Mouse (Mus musculus): ENCODE measurements around the gene Hoxc13. TPM values are rescaled to one million over a fixed set of nuclear protein-coding genes. Genes with fewer than 3 reads are reported as not detected.

Hoxc13 gene
- polyA plus RNA-seq, 1 experiment from 2014 or later, result not detected

DNA sequence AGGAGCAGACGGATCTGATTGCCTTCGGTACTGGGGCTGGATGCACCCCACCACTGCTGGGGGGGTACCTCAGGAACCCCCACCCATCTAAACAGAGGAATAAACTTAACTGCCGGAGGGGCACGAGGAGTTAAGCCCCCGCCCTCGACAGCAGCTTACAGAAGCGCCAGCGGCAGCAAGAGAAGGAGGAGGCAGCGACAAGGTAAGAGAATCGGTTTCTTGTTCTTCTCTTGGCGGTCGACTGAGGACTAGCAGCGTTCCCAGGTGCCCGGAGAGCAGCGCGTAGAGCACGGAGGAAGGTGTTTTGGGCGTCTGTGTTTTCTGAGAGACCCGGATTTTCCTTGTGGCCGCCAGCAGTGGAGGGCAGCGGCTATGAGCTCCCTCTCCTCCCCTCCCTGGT, 51.4 kb downstream of the Hoxc13 start:
- ATAC-seq (ENCODE audit: insufficient number of reproducible peaks, insufficient read depth, low FRiP score, low read depth), result no peak
- no peaks in the 10 kb centered on the region for H3K4me1 ChIP-seq (ENCODE audit: control insufficient read depth, insufficient read depth, low read length)
- no peak overlapping the region for H3K4me3 ChIP-seq (ENCODE audit: low read depth, low read length)
- WGBS, result 1% methylated on average over 21 of the region's 21 CpGs
- no peaks in the 10 kb centered on the region for H3K36me3 ChIP-seq (ENCODE audit: control insufficient read depth, insufficient read depth, low read length)
- no peaks in the 10 kb centered on the region for H3K9me3 ChIP-seq (ENCODE audit: control insufficient read depth, low read depth, low read length)
- H3K27me3 ChIP-seq (ENCODE audit: control insufficient read depth, insufficient read depth, low read length), result peaks cover 83% of the 10 kb centered on the region
- no peak overlapping the region for H3K27ac ChIP-seq (ENCODE audit: low read length)
- no peak overlapping the region for H3K4me2 ChIP-seq (replicated peaks; ENCODE audit: low read depth, low read length)
- H3K9ac ChIP-seq (replicated peaks; ENCODE audit: low read depth, low read length), result no peak overlapping the region

DNA sequence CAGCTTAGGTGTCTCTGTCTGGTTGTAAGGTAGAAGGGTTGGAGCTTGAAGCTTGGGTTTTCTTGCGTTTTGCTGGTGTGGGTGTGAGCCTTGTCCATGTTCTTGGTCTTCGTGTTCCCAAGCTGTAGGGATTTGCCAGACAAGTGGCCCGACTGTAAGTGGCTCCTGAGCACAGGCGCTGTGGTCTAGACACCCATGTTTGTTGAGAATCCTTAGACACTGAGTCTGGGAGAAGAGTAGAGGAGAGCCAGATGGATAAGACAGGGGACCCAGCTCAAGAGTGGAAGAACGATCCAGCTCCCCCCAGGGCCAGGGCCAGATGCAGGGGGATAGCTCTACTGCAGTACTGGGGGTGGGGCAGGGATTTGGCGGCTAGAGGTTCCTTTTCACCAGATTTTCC, 51.9 kb downstream of the Hoxc13 start:
- Histone ChIP-seq H3K9me3 (ENCODE audit: control insufficient read depth, low read depth, low read length) (no peaks in the 10 kb centered on the region), H3K9ac (replicated peaks; ENCODE audit: low read depth, low read length) (no peak overlapping the region), H3K4me2 (replicated peaks; ENCODE audit: low read depth, low read length) (no peak overlapping the region), H3K36me3 (ENCODE audit: control insufficient read depth, insufficient read depth, low read length) (no peaks in the 10 kb centered on the region), H3K27ac (ENCODE audit: low read length) (no peak overlapping the region), H3K27me3 (ENCODE audit: control insufficient read depth, insufficient read depth, low read length) (peaks cover 83% of the 10 kb centered on the region), H3K4me1 (ENCODE audit: control insufficient read depth, insufficient read depth, low read length) (no peaks in the 10 kb centered on the region), H3K4me3 (ENCODE audit: low read depth, low read length) (no peak overlapping the region)
- 4% methylated on average over 6 of the region's 6 CpGs for WGBS
- no peak for ATAC-seq (ENCODE audit: insufficient number of reproducible peaks, insufficient read depth, low FRiP score, low read depth)

DNA sequence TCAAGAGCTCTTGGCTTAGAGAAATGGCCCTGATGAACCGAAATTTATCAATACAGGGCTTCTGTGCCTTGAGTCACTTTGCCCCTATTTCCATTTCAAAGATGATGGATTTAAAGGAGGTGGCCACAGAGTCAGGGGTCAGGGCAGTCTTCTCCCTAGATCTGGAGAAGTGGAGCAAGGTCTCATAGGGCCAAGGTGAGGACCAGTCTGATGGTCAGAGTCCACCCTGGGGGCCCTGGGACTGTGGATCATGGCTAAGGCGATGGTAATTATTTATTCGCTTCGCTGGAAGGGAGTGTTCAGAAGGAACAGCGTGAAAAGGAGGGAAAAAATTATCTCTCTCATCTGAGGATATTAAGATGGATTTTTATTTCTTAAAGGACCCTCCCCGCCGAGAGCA, 54.1 kb downstream of the Hoxc13 start:
- H3K9ac ChIP-seq (replicated peaks; ENCODE audit: low read depth, low read length), result no peak overlapping the region
- no peaks in the 10 kb centered on the region for H3K4me1 ChIP-seq (ENCODE audit: control insufficient read depth, insufficient read depth, low read length)
- no peak overlapping the region for H3K27ac ChIP-seq (ENCODE audit: low read length)
- H3K27me3 ChIP-seq (ENCODE audit: control insufficient read depth, insufficient read depth, low read length), result peaks cover 85% of the 10 kb centered on the region
- no peak overlapping the region for H3K4me3 ChIP-seq (ENCODE audit: low read depth, low read length)
- no peak overlapping the region for H3K4me2 ChIP-seq (replicated peaks; ENCODE audit: low read depth, low read length)
- 5% methylated on average over 7 of the region's 7 CpGs for WGBS
- ATAC-seq (ENCODE audit: insufficient number of reproducible peaks, insufficient read depth, low FRiP score, low read depth), result no peak
- no peaks in the 10 kb centered on the region for H3K36me3 ChIP-seq (ENCODE audit: control insufficient read depth, insufficient read depth, low read length)
- no peaks in the 10 kb centered on the region for H3K9me3 ChIP-seq (ENCODE audit: control insufficient read depth, low read depth, low read length)

DNA sequence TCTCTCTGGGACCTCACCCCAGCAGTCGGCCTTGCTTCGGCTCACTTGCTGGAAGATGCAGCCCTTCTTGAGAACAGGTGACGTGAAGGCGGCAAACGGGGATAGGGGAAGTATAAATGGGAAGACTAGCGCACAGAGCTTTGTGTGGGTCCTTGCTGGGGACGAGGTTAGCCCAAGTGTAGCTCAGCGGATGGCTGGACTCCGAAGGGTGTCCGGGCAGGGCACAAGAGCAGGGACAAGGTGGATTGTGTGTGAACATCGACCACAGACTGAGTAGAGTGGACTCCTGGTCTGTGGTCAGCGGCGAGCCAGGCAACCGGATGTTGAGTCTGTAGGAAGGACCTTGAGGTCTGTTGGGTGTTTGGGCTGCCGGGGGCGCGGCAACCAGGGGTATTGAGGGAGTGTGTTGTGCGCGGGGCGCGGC, 54.8 kb downstream of the Hoxc13 start:
- Histone ChIP-seq H3K9me3 (ENCODE audit: control insufficient read depth, low read depth, low read length) (no peaks in the 10 kb centered on the region), H3K4me1 (ENCODE audit: control insufficient read depth, insufficient read depth, low read length) (no peaks in the 10 kb centered on the region), H3K9ac (replicated peaks; ENCODE audit: low read depth, low read length) (no peak overlapping the region), H3K27me3 (ENCODE audit: control insufficient read depth, insufficient read depth, low read length) (peaks cover 85% of the 10 kb centered on the region), H3K36me3 (ENCODE audit: control insufficient read depth, insufficient read depth, low read length) (no peaks in the 10 kb centered on the region), H3K4me3 (ENCODE audit: low read depth, low read length) (no peak overlapping the region), H3K4me2 (replicated peaks; ENCODE audit: low read depth, low read length) (no peak overlapping the region), H3K27ac (ENCODE audit: low read length) (no peak overlapping the region)
- WGBS, result 1% methylated on average over 21 of the region's 21 CpGs
- no peak for ATAC-seq (ENCODE audit: insufficient number of reproducible peaks, insufficient read depth, low FRiP score, low read depth)

DNA sequence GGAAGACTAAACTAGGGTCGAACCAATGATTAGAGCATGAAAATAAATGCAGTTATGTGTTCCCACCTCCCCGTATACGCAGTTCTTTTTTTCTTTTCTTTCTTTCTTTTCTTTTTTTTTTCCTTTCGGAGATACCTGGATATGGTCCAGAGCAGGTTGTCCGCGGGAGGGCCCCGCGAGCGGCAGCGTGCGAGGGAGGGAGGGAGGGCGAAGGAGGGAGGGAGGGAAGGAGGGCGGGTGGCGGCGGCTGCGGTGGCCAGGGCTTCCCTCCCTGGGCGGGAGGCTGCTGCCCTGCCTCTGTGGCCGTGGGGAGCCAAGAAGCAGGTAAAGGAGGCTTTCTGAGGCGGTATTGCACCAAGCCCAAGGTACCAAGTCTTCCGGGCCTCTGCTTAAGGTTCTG, 55.3 kb downstream of the Hoxc13 start, which contains the start of gene Hoxc9:
Gene Hoxc9, plus strand, starts transcription at position 269 of the 400 bp plus-strand sequence.
- Histone ChIP-seq H3K4me1 (ENCODE audit: control insufficient read depth, insufficient read depth, low read length) (no peaks in the 10 kb centered on the region), H3K27me3 (ENCODE audit: control insufficient read depth, insufficient read depth, low read length) (peaks cover 86% of the 10 kb centered on the region), H3K4me3 (ENCODE audit: low read depth, low read length) (no peak within 1 kb of the TSS; the same call in 1 of the 2 replicates), H3K36me3 (ENCODE audit: control insufficient read depth, insufficient read depth, low read length) (no peaks in the 10 kb centered on the region), H3K4me2 (replicated peaks; ENCODE audit: low read depth, low read length) (no peak within 1 kb of the TSS), H3K27ac (ENCODE audit: low read length) (no peak within 1 kb of the TSS), H3K9me3 (ENCODE audit: control insufficient read depth, low read depth, low read length) (no peaks in the 10 kb centered on the region), H3K9ac (replicated peaks; ENCODE audit: low read depth, low read length) (no peak within 1 kb of the TSS)
- no peak for ATAC-seq (ENCODE audit: insufficient number of reproducible peaks, insufficient read depth, low FRiP score, low read depth)
- WGBS, result 2% methylated on average over 12 of the region's 20 CpGs

DNA sequence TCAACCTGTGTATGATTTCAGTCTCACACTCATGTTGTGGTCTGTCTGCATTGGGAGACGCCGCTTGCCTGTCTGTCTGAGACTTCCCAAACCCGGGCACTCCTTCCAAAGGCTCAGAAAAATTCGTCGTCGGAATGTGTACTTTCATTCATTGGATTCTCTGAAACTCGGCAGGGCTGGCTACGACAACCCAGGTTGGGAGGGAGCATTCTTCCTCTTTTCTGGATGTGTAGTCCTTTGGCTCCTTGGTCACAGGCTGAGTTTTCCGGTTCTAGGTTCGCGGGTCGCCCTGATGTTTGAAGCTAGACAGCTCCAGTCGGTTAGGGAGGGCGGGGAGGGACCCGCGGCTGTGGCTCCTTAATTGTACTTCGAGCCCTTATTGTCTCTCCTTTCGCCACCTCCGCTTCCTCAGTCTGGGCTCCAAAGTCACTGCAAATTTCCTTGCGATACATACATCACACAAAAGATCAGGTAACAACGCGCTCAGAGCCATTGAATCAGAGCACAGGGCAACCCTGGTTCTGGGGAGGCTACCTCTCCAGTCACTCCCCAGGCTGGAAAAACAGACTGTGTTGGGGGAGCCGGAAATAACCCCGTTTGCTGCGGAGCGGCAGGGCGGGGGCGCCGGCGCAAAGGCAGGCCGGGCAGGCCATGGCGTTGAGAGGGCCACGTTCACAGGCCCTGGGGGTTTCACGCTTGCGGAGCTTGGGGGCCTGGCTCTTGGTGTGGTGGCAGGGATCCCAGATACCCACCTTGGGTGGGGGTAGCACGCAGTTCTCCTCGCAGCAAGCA, 55.9 kb downstream of the Hoxc13 start:
- Histone ChIP-seq H3K9ac (replicated peaks; ENCODE audit: low read depth, low read length) (no peak overlapping the region), H3K9me3 (ENCODE audit: control insufficient read depth, low read depth, low read length) (no peaks in the 10 kb centered on the region), H3K27me3 (ENCODE audit: control insufficient read depth, insufficient read depth, low read length) (peaks cover 84% of the 10 kb centered on the region), H3K27ac (ENCODE audit: low read length) (no peak overlapping the region), H3K4me1 (ENCODE audit: control insufficient read depth, insufficient read depth, low read length) (0 out of 2 replicates have a peak, but pooled peaks cover 2% of the 10 kb centered on the region), H3K36me3 (ENCODE audit: control insufficient read depth, insufficient read depth, low read length) (no peaks in the 10 kb centered on the region), H3K4me3 (ENCODE audit: low read depth, low read length) (no peak overlapping the region; the same call in 1 of the 2 replicates), H3K4me2 (replicated peaks; ENCODE audit: low read depth, low read length) (no peak overlapping the region)
- 1% methylated on average over 37 of the region's 37 CpGs for WGBS
- ATAC-seq (ENCODE audit: insufficient number of reproducible peaks, insufficient read depth, low FRiP score, low read depth), result no peak

DNA sequence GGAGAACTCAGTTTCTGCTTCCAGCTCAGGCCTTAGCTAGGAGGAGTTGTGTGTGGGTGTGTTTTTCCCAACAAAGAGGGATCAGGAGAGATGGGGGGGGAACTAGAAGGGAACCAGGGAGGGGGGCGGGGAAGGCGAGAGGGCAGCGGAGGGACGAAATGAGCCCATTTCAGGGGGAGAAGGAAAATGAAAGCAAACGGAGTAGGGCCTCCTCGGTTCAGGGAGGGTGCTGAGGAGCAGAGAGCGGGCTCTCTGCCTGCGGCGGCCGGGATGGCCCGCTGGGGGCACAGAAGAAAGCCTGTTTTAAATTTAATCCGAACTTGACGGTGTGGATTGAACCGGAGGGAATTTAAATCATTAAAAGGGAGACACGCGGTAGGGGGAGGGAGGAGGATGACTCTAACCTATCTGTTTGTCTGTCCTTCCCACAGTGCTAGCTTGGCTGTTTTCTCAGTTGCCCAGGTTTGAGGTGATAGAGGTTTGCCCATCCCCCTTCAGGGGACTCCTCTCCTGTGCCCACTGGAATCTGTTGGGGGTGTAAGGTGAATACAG, 56.6 kb downstream of the Hoxc13 start:
- H3K36me3 ChIP-seq (ENCODE audit: control insufficient read depth, insufficient read depth, low read length), result no peaks in the 10 kb centered on the region
- no peak overlapping the region for H3K4me2 ChIP-seq (replicated peaks; ENCODE audit: low read depth, low read length)
- no peaks in the 10 kb centered on the region for H3K9me3 ChIP-seq (ENCODE audit: control insufficient read depth, low read depth, low read length)
- no peak for ATAC-seq (ENCODE audit: insufficient number of reproducible peaks, insufficient read depth, low FRiP score, low read depth)
- H3K27me3 ChIP-seq (ENCODE audit: control insufficient read depth, insufficient read depth, low read length), result peaks cover 78% of the 10 kb centered on the region
- H3K27ac ChIP-seq (ENCODE audit: low read length), result no peak overlapping the region
- WGBS, result 3% methylated on average over 16 of the region's 16 CpGs
- no peak overlapping the region for H3K9ac ChIP-seq (replicated peaks; ENCODE audit: low read depth, low read length)
- 0 out of 2 replicates have a peak, but pooled peaks cover 2% of the 10 kb centered on the region for H3K4me1 ChIP-seq (ENCODE audit: control insufficient read depth, insufficient read depth, low read length)
- no peak overlapping the region; the same call in 1 of the 2 replicates for H3K4me3 ChIP-seq (ENCODE audit: low read depth, low read length)

Measured in stomach, embryonic 14.5 days (tissue).